Mouse (Mus musculus) cortical plate, adult 2 months (tissue): ENCODE results near the gene Ncapg.
"Not testable (repeated sequence)": the region's sequence is repeated elsewhere in the genome, so short reads cannot be mapped to it uniquely, and the experiment has no call there.

Experiments
- CTCF ChIP-seq: fragments of 200-500 bp; IDR thresholded peaks from 2 replicates; pipeline ENCODE4 v1.5.1; 2011; ENCODE audit warnings: mild to moderate bottlenecking, control low read depth, low read length; ENCODE audit not compliant: insufficient read depth; ENCODE audit errors: extremely low read depth
- POLR2A ChIP-seq: fragments of 200-500 bp; IDR thresholded peaks from 2 replicates; pipeline ENCODE4 v1.6.1; 2011; ENCODE audit warnings: mild to moderate bottlenecking, low read length, control low read depth; ENCODE audit not compliant: insufficient read depth; ENCODE audit errors: extremely low read depth

DNA sequence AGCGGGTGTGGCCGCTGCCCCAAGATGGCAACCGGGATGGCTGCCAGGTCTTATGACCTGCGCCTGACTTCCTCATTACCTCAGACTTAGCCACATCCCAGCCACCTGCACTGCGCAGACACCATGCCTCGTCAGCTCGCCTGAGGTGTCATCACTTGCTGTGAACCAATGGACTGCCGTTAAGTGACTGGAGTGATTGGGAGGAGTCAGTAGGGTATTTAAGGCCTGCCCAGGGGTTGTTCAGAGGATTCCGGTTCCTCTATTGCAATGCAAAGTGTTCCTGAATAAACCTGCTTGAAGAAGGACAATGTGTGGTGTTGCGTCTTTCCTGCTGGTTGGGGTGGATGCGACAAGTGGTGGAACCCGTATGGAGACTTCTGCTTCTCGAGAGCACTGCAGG, 11.3 kb upstream of the Ncapg start:
- TF ChIP-seq POLR2A, CTCF: not testable (repeated sequence)
